Mouse (Mus musculus): ENCODE measurements around the gene Olfr1107. TPM values are rescaled to one million over a fixed set of nuclear protein-coding genes. Genes with fewer than 3 reads are reported as not detected.

The Olfr1107 gene
- total and polyA plus RNA-seq, 3 experiments, result not detected

Other genes starting within 250 kb of the Olfr1107 start
- gene Olfr1095, start 224.1 kb downstream of the Olfr1107 start, total RNA-seq (2012; rRNA removed), result not detected in 2 replicates
- gene Olfr1095, start 224.1 kb downstream of the Olfr1107 start, polyA plus RNA-seq (2012; ENCODE audit: insufficient read depth in 1 of 2, insufficient read length in 2 of 2, low read depth in 1 of 2, low replicate concordance in 2 of 2, missing spikeins in 1 of 2), result not detected
- gene Gm13723, start 201.0 kb downstream of the Olfr1107 start, total RNA-seq (2012; rRNA removed), result not detected in 2 replicates
- not detected for gene Gm13723, start 201.0 kb downstream of the Olfr1107 start, polyA plus RNA-seq (2012; ENCODE audit: insufficient read depth in 1 of 2, insufficient read length in 2 of 2, low read depth in 1 of 2, low replicate concordance in 2 of 2, missing spikeins in 1 of 2)
- not detected in 2 replicates for gene Olfr1097, start 183.6 kb downstream of the Olfr1107 start, total RNA-seq (2012; rRNA removed)
- not detected for gene Olfr1097, start 183.6 kb downstream of the Olfr1107 start, polyA plus RNA-seq (2012; ENCODE audit: insufficient read depth in 1 of 2, insufficient read length in 2 of 2, low read depth in 1 of 2, low replicate concordance in 2 of 2, missing spikeins in 1 of 2)
- gene Olfr1098, start 151.3 kb downstream of the Olfr1107 start, total RNA-seq (2012; rRNA removed), result not detected in 2 replicates
- not detected for gene Olfr1098, start 151.3 kb downstream of the Olfr1107 start, polyA plus RNA-seq (2012; ENCODE audit: insufficient read depth in 1 of 2, insufficient read length in 2 of 2, low read depth in 1 of 2, low replicate concordance in 2 of 2, missing spikeins in 1 of 2)
- not detected in 2 replicates for gene Olfr1099, start 115.1 kb downstream of the Olfr1107 start, total RNA-seq (2012; rRNA removed)
- gene Olfr1099, start 115.1 kb downstream of the Olfr1107 start, polyA plus RNA-seq (2012; ENCODE audit: insufficient read depth in 1 of 2, insufficient read length in 2 of 2, low read depth in 1 of 2, low replicate concordance in 2 of 2, missing spikeins in 1 of 2), result not detected
- not detected in 2 replicates for gene Olfr1100, start 95.9 kb downstream of the Olfr1107 start, total RNA-seq (2012; rRNA removed)
- not detected for gene Olfr1100, start 95.9 kb downstream of the Olfr1107 start, polyA plus RNA-seq (2012; ENCODE audit: insufficient read depth in 1 of 2, insufficient read length in 2 of 2, low read depth in 1 of 2, low replicate concordance in 2 of 2, missing spikeins in 1 of 2)
- not detected in 2 replicates for gene Olfr1101, start 84.6 kb downstream of the Olfr1107 start, total RNA-seq (2012; rRNA removed)
- not detected for gene Olfr1101, start 84.6 kb downstream of the Olfr1107 start, polyA plus RNA-seq (2012; ENCODE audit: insufficient read depth in 1 of 2, insufficient read length in 2 of 2, low read depth in 1 of 2, low replicate concordance in 2 of 2, missing spikeins in 1 of 2)
- not detected in 2 replicates for gene Olfr1102, start 77.4 kb downstream of the Olfr1107 start, total RNA-seq (2012; rRNA removed)
- not detected for gene Olfr1102, start 77.4 kb downstream of the Olfr1107 start, polyA plus RNA-seq (2012; ENCODE audit: insufficient read depth in 1 of 2, insufficient read length in 2 of 2, low read depth in 1 of 2, low replicate concordance in 2 of 2, missing spikeins in 1 of 2)
- not detected in 2 replicates for gene Olfr1104, start 48.7 kb downstream of the Olfr1107 start, total RNA-seq (2012; rRNA removed)
- gene Olfr1104, start 48.7 kb downstream of the Olfr1107 start, polyA plus RNA-seq (2012; ENCODE audit: insufficient read depth in 1 of 2, insufficient read length in 2 of 2, low read depth in 1 of 2, low replicate concordance in 2 of 2, missing spikeins in 1 of 2), result not detected
- gene Olfr1105, start 39.3 kb downstream of the Olfr1107 start, total RNA-seq (2012; rRNA removed), result not detected in 2 replicates
- gene Olfr1105, start 39.3 kb downstream of the Olfr1107 start, polyA plus RNA-seq (2012; ENCODE audit: insufficient read depth in 1 of 2, insufficient read length in 2 of 2, low read depth in 1 of 2, low replicate concordance in 2 of 2, missing spikeins in 1 of 2), result not detected
- gene Olfr1106, start 23.5 kb downstream of the Olfr1107 start, total RNA-seq (2012; rRNA removed), result not detected in 2 replicates
- gene Olfr1106, start 23.5 kb downstream of the Olfr1107 start, polyA plus RNA-seq (2012; ENCODE audit: insufficient read depth in 1 of 2, insufficient read length in 2 of 2, low read depth in 1 of 2, low replicate concordance in 2 of 2, missing spikeins in 1 of 2), result not detected
- not detected in 2 replicates for gene Olfr1109, start 20.2 kb upstream of the Olfr1107 start, total RNA-seq (2012; rRNA removed)
- not detected for gene Olfr1109, start 20.2 kb upstream of the Olfr1107 start, polyA plus RNA-seq (2012; ENCODE audit: insufficient read depth in 1 of 2, insufficient read length in 2 of 2, low read depth in 1 of 2, low replicate concordance in 2 of 2, missing spikeins in 1 of 2)
- gene Olfr259, start 38.8 kb upstream of the Olfr1107 start, total RNA-seq (2012; rRNA removed), result not detected in 2 replicates
- gene Olfr259, start 38.8 kb upstream of the Olfr1107 start, polyA plus RNA-seq (2012; ENCODE audit: insufficient read depth in 1 of 2, insufficient read length in 2 of 2, low read depth in 1 of 2, low replicate concordance in 2 of 2, missing spikeins in 1 of 2), result not detected
- gene Olfr1110, start 64.5 kb upstream of the Olfr1107 start, total RNA-seq (2012; rRNA removed), result not detected in 2 replicates
- not detected for gene Olfr1110, start 64.5 kb upstream of the Olfr1107 start, polyA plus RNA-seq (2012; ENCODE audit: insufficient read depth in 1 of 2, insufficient read length in 2 of 2, low read depth in 1 of 2, low replicate concordance in 2 of 2, missing spikeins in 1 of 2)
- gene Olfr1111, start 76.8 kb upstream of the Olfr1107 start, total RNA-seq (2012; rRNA removed), result not detected in 2 replicates
- not detected for gene Olfr1111, start 76.8 kb upstream of the Olfr1107 start, polyA plus RNA-seq (2012; ENCODE audit: insufficient read depth in 1 of 2, insufficient read length in 2 of 2, low read depth in 1 of 2, low replicate concordance in 2 of 2, missing spikeins in 1 of 2)
- not detected in 2 replicates for gene Olfr1112, start 112.0 kb upstream of the Olfr1107 start, total RNA-seq (2012; rRNA removed)
- not detected for gene Olfr1112, start 112.0 kb upstream of the Olfr1107 start, polyA plus RNA-seq (2012; ENCODE audit: insufficient read depth in 1 of 2, insufficient read length in 2 of 2, low read depth in 1 of 2, low replicate concordance in 2 of 2, missing spikeins in 1 of 2)
- gene Olfr1113, start 133.2 kb upstream of the Olfr1107 start, total RNA-seq (2012; rRNA removed), result not detected in 2 replicates
- not detected for gene Olfr1113, start 133.2 kb upstream of the Olfr1107 start, polyA plus RNA-seq (2012; ENCODE audit: insufficient read depth in 1 of 2, insufficient read length in 2 of 2, low read depth in 1 of 2, low replicate concordance in 2 of 2, missing spikeins in 1 of 2)
- gene Olfr1115, start 172.2 kb upstream of the Olfr1107 start, total RNA-seq (2012; rRNA removed), result not detected in 2 replicates
- not detected for gene Olfr1115, start 172.2 kb upstream of the Olfr1107 start, polyA plus RNA-seq (2012; ENCODE audit: insufficient read depth in 1 of 2, insufficient read length in 2 of 2, low read depth in 1 of 2, low replicate concordance in 2 of 2, missing spikeins in 1 of 2)
- gene Olfr1116, start 191.7 kb upstream of the Olfr1107 start, total RNA-seq (2012; rRNA removed), result not detected in 2 replicates
- gene Olfr1116, start 191.7 kb upstream of the Olfr1107 start, polyA plus RNA-seq (2012; ENCODE audit: insufficient read depth in 1 of 2, insufficient read length in 2 of 2, low read depth in 1 of 2, low replicate concordance in 2 of 2, missing spikeins in 1 of 2), result under 1 TPM in 1 of 2 experiments, not detected in 1; 0.01 TPM
- gene Olfr1118, start 231.8 kb upstream of the Olfr1107 start, total RNA-seq (2012; rRNA removed), result not detected in 2 replicates
- gene Olfr1118, start 231.8 kb upstream of the Olfr1107 start, polyA plus RNA-seq (2012; ENCODE audit: insufficient read depth in 1 of 2, insufficient read length in 2 of 2, low read depth in 1 of 2, low replicate concordance in 2 of 2, missing spikeins in 1 of 2), result not detected

Measured in MEL (cell line).